Mouse (Mus musculus) cerebellum, postnatal 25 days (tissue): Measurements from ENCODE around the gene Ear10.
A peak's percentile ranks its signal among the peaks of the same experiment; 100 is the strongest.
"Not testable (repeated sequence)": the region's sequence is repeated elsewhere in the genome, so short reads cannot be mapped to it uniquely, and the experiment has no call there.

Experiments used
- DNase-seq, 2 experiments: peaks; one replicate each; pipeline ENCODE4 v3.0.0; 2021; ENCODE audit warnings: mixed read lengths in 2 of 2

Ear10 gene

DNA sequence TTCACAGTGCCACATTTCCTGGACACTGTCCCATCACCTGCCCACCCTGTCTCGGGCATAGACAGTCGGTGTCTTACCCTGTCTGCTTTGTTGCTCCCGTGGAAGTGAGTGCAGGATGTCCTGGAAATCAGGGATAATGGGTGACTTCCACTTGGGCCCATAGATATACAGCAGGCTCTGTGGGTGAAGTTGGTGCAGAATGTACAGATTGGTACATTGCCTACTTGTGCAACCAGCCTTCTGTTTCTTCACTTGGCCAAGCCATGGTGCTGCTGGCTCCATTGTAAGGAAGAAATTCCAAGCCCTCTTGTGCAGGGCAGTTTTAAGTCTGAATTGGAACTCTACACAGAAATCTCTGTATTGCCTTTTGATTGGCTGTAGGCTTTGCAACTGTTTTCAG, at the start of gene Ear10:
Ear10 (minus strand) TSS at position 101 of the 400 bp plus-strand sequence.
- DNase-seq: not testable (repeated sequence)

DNA sequence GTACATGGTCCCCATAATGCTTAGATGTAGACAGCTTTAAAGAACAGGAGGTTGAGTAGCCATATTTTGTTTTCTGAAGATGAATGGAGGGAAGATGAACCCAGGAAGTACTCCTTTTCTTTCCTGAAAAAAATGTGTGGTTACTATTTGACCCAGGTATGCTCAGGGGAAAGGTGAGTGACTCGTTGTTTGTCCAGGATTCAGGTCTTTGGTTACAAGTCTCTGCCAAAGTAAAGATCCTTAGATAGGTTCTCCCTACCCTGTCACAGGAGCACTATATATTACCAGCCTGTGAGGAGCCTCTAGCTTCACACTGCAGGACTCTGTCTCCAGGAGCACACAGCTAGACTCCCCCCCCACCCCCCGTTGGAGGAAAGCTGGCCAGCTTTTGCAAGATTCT, 33.4 kb upstream of the Ear10 start, which contains the start of gene Ang5:
Ang5 (plus strand) TSS at position 301 of the 400 bp plus-strand sequence.
- DNase-seq: not testable (repeated sequence)

DNA sequence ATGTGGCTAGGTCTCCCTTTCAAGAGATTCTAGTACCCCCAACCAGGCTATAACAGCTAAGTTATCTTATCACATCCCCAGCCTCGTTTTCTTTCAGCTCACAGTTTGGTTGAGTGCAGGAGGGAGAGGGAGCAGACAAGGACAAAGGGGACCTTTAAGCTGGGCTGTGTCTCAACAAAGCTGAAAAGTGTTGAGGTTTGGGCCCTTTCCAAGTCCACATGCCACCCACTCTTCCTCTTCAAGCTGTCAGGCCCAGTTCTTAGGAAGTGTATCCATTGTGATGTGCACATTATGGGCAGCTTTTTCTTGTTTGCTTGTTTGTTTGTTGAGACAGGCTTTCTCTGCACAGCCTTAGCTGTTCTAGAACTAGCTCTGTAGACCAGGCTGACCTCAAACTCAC, 31.7 kb upstream of the Ear10 start:
- not testable (repeated sequence) for DNase-seq

DNA sequence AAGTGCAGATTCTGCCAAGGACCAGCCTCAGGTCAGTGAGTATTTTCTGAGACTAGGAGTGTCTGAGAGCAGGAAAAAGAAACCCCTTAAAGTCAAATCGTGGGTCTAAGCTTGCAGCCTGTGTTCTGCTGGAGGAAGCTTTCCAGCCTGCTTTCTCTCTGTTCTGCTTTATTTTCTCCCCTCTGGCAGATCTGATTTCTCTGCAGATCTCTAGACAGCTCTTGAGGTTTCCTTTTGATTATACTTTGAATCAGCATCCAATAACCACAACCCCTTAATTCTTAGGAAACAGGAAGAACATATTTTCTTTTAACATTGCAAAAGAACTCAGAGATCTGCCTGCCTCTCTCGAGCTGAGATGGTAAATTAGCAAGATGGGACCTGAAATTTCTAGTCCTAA, 30.0 kb upstream of the Ear10 start:
- not testable (repeated sequence) for DNase-seq

DNA sequence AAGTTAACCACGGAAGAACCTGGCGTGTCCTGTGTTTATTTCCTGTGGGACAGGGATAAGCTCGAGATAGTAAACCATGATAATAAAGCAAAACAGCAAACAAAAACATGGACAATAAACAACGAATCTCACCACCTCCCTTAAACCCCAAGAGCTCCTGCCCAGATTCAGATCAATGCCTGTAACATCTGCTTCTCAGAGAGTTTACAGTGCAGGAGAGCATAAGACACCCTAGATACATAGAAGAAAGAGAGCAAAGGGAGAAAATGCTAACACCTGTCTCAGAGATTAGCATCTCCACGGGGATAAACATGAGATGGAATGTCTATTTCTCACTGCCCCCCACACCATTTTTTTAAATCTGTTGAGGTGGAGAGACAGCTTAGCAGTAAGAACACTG, 10.0 kb upstream of the Ear10 start:
- not testable (repeated sequence) for DNase-seq

DNA sequence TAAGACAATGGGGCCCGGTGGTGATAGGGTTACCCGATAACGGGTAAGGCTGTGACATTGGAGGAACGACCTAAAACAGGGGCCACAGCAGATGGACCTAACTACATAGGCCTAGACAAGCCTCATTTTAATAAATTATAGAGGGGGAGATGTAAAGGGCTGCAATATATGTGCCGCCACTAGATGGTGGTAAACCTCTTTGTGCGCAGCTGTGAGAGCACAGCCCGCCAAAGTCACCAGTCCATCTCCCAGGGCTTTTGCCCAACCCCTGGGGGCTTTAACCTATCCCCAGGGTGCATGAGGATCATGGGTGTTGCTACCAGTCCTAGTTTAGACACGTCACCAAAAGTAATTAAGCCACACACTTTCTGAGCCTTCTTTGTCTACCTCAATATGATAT, 9.6 kb upstream of the Ear10 start:
- DNase-seq: peak in 1 of 2 experiments; percentile 16

DNA sequence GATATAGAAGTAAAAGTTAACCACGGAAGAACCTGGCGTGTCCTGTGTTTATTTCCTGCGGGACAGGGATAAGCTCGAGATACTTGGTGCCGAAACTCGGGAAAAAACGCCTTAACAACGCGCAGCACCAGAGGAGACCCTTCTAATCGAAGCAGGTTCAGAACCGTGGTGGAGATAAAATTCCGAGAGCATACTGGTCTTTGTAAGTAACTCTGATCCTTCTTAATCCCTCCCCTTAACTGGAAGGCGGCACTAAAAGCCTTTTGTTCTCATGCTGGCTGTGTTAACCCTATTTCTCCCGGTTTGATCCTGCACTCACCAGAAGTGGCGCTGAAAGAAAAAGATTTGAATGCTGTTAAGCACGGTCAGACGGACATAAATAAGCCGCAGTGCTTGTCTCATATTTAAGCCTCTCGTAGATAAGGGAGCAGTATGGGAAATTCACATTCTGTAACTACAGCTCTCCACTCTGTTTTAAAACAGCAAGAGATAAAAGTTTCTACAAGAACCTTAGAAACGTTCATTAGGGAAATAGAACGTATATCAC, 2.1 kb upstream of the Ear10 start:
- not testable (repeated sequence) for DNase-seq

DNA sequence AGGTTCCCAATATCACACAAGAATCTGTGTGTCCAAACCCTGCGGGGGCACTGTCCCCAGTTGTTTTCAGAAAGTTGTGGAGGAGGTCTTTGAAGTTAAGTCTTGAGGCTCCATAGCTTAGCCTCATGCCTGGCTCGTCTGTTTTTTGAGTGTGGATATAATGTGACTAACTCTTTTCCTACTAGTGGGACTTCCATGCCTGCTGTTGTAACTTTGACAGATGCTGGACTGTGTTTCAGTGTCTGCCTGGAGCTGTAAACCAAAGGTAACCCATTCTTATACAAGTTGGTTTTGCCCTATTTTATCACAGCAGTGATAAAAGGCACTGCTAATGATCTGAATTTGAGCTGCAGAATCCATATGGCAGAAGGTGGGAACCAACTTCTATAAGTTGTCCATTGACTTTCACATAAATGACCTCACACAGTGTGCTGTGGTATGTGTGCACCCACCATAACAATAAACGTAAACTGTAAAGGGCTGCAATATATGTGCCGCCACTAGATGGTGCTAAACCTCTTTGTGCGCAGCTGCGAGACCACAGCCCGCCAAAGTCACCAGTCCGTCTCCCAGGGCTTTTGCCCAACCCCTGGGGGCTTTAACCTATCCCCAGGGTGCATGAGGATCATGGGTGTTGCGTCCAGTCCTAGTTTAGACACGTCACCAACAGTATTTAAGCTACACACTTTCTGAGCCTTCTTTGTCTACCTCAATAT, 1.5 kb upstream of the Ear10 start, which contains the start of gene Gm8113:
Gm8113 (plus strand) TSS at position 703 of the 716 bp plus-strand sequence.
- DNase-seq: peak; percentile 32 to 61

DNA sequence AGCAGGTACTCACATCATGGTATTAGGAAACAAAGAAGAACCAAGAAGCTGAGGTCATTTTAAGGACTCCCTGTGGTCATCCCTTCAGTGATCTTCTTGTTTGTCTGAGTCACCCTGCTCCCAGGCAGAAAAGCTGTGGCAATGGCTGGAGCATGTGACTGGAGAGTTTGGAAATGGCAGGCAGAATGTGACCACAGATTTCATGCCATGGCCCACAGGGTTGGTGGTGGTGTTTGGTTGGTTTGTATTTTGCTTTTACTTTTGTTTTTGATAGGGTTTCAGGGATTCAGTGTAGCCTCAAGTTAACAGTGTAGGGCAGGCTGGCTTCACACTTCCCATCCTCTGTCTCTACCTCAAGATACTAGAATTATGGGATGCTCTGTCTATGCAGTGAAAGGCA, 5.1 kb downstream of the Ear10 start:
- not testable (repeated sequence) for DNase-seq

DNA sequence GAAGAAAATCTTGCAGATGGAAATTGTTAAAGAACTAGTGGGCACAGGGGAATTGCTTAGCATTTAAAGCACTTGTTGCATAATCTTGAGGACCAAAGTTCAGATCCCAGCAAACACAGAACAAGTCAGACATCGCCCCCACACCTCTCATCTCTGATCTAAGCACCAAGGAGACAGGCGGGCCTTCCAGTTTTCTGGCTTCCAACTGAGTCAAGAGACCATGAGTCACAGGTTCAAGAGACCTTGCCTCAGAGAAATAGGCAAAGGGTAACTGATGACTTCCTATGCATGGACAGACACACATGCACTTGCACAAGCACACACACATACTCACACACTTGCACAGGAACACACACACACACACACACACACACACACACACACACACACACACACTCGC, 24.8 kb downstream of the Ear10 start:
- not testable (repeated sequence) for DNase-seq

DNA sequence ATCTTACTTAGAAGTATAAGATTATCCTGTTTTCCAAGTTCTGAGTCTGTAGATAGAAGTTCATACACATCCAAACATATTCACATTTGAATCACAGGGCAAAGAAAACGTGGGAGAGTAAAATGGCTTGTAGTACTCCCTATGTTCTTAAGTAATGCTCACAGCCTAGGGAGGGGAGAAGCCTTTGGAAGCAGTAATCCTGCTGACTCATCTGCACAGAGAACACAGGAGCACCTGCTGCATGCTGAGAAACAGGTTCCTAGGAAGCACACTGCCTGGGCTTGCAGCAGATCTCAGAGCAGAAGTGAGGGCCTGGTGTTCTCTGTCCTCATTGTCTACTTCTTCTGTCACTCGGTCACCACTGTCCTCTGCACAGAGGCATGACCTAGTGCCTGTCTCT, 28.0 kb downstream of the Ear10 start:
- DNase-seq: not testable (repeated sequence)

DNA sequence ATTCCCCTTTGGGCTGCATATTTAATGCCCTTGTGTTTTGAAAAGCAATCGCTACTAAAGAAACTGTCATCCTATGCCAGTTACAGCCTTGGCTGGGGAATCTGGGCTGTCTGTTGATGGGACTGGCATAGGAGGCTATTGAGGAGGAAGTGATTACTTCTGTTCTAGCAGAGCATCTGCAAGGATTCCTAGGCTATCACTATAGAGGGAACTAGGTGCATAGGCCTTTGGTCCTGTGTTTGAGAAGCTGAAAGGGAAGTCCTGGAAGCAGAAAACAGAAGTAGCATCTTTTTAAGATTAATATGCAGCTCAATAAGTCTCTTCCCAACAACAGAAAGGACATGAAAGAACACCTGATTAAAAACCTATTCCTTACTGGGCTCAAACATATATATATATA, 32.1 kb downstream of the Ear10 start:
- not testable (repeated sequence) for DNase-seq

DNA sequence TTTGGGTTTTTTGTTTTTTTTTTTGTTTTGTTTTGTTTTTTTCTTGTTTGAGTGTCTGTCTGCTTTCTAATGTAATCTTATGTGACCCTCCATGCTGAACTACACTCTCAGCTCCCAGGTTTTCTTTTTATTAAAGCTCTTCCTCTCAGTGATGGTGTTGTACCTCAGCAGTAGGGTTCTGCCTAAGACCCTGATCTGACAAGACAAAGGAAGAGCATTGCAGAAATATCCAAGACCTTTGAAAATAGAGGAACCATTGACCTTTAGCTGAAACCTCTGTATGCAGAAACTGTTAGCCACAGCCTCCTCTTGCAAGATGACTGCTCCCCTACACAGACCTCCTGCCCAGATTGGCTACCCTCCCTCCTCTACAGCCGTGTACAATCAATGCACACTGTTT, 37.1 kb downstream of the Ear10 start:
- DNase-seq: not testable (repeated sequence)

DNA sequence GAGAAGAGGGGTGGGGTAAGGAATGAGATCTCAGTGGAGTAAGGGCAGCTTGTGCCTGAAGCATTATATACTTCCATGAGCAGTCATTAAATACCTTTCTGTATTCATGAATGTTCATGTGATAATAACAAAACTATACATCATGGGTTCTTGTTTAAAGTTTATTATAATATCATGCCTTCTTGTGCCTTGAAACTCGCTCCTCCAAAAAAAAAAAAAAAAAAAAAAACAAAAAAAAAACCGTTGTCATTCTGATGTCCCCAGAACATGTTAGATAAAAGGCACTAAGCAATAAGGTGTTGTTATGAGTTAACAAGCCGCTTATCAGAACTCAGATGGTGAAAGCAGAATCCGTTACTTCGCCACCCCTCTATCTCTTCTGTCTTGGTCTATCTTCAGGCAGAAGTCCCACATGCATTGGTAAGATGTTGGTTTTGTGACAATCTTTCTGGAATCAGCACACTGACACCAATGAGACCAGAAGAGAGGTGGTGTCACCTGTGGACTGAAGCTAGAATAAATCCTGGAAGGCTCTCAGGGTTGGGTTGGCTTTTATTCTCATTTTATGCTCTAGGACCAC, 43.3 kb downstream of the Ear10 start:
- DNase-seq: not testable (repeated sequence)

DNA sequence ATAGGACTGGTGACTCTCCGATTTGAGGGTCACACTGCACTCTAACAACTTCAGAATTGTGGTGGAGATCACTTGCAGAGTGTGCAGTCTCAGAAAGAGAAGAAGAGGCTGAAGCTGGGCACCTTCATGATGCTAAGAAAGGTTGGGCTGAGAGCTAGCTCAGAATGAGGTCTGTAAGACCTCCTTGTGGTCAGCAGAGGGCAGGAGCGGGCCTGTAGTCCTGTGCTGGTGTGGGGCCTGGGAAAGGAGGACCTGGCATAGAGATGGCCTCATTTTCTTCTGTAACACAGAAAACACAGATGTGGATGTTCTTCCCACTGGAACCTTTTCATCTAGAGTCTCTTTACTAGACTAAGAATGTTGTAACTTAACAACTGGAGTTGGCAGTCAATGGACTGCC, 45.6 kb downstream of the Ear10 start:
- DNase-seq: not testable (repeated sequence)

DNA sequence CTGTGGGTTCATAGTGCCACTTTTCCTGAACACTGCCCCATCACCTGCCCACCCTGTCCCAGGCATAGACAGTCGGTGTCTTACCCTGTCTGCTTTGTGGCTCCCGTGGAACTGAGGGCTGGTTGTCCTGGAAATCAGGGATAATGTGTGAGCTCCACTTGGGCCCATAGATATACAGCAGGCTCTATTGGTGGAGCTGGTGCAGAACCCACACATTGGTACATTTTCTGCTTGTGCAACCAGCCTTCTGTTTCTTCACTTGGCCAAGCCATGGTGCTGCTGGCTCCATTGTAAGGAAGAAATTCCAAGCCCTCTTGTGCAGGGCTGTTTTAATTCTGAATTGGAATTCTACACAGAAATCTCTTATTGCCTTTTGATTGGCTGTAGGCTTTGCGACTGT, 47.9 kb downstream of the Ear10 start, which contains the start of gene Ear1:
Ear1 (minus strand) TSS at position 101 of the 400 bp plus-strand sequence.
- not testable (repeated sequence) for DNase-seq

DNA sequence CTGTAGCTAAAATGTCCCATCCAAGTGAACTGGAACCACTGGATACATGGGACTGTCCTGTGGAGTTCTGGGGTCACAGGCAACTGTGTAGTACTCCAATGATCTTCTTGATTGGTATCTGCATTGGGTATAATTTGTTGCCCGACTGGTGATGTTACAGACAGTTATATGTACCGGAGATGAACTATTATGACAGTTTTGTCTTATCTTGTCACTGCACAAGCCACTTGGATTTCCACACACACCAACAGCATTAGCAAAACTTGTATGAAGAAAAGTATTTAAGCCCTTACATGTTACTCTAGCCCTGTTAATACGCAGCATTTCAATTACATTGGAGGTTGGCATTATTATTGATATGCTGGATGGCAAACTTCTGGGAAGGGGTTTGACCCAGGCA, 48.5 kb downstream of the Ear10 start:
- DNase-seq: not testable (repeated sequence)
